Mouse (Mus musculus): ENCODE data around the gene Scel.

DNA sequence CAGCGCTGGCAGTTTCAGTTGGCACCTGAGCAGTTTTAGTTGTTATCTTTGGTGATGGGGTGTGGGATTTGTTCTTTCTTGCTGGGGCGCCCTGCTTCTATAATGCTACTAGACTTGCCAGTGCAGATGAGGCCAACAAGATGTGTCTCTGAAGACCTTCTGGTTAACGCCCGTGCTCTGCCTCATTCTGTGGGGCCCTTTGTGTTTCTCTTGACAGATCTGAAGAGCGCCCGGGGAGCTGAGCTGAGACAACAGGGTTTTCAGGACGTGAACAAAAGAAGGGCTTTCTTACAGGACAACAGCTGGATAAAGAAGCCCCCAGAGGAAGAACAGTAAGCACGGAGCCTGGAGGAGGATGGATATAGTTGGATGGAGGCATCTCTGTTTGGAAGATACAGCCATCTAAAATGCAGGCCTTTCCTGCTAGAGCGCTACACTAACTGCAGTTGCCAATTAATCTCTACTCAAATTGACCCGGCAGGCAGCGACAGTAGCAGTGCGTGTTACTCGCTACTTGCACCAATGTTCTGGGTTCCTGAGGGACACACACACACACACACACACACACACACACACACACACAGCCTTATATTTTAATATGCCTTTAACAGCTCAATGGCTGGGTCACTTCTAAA is 16.7 kb downstream of the Scel start:
- TF ChIP-seq CTCF (IDR thresholded peaks at IDR 0.05; ENCODE audit: low read depth, low read length) (no peak), POLR2A (IDR thresholded peaks at IDR 0.05; ENCODE audit: borderline replicate concordance, low read depth, low read length) (no peak)
